Mouse (Mus musculus) midbrain, embryonic 16.5 days (tissue): ENCODE measurements at regions not wholly inside any gene's neighbourhood (a gene's known extent, or its start where the extent isn't known, plus 50 kb on each side); places are given as distances from the start of the nearest gene placed in this dataset.
A peak's percentile ranks its signal among the peaks of the same experiment; 100 is the strongest.

ENCODE experiments used
- ATAC-seq: fragments of 200-750 bp; cut with Nextera tagmentation; 2 replicates; pipeline ENCODE4 v1.8.0; 2017; ENCODE audit warnings: moderate TSS enrichment
- H3K27ac ChIP-seq: fragments of 300-500 bp; sonication (generic); 2 replicates; pipeline ENCODE4 v1.5.1; 2014; ENCODE audit warnings: mild to moderate bottlenecking, low read length, mixed read lengths
- H3K27me3 ChIP-seq: fragments of 300-500 bp; sonication (generic); 2 replicates; pipeline ENCODE4 v1.6.1; 2014; ENCODE audit warnings: low read depth, low read length, mixed read lengths; ENCODE audit not compliant: control insufficient read depth, insufficient read depth
- H3K36me3 ChIP-seq: fragments of 300-500 bp; sonication (generic); 2 replicates; pipeline ENCODE4 v1.6.1; 2014; ENCODE audit warnings: mild to moderate bottlenecking, low read length, moderate library complexity, mixed read lengths; ENCODE audit not compliant: control insufficient read depth, insufficient read depth
- H3K4me1 ChIP-seq: fragments of 300-500 bp; sonication (generic); 2 replicates; pipeline ENCODE4 v1.6.1; 2014; ENCODE audit warnings: mild to moderate bottlenecking, low read length, mixed read lengths; ENCODE audit not compliant: control insufficient read depth, insufficient read depth
- H3K4me2 ChIP-seq: fragments of 300-500 bp; sonication (generic); 2 replicates; pipeline ENCODE4 v1.6.1; 2014; ENCODE audit warnings: mild to moderate bottlenecking, low read length, mixed read lengths
- H3K4me3 ChIP-seq: fragments of 300-500 bp; sonication (generic); 2 replicates; pipeline ENCODE4 v1.5.1; 2014; ENCODE audit warnings: low read depth, mild to moderate bottlenecking, low read length, moderate library complexity, mixed read lengths
- H3K9ac ChIP-seq: fragments of 300-500 bp; sonication (generic); 2 replicates; pipeline ENCODE4 v1.6.1; 2014; ENCODE audit warnings: low read depth, low read length, mixed read lengths
- H3K9me3 ChIP-seq: fragments of 300-500 bp; sonication (generic); replicated peaks from 2 replicates; pipeline ENCODE4 v1.6.1; 2014; ENCODE audit warnings: mild to moderate bottlenecking, low read length, mixed read lengths; ENCODE audit not compliant: control insufficient read depth, poor library complexity, severe bottlenecking
- WGBS: fragments of 180-500 bp; shearing (Covaris S2); extraction: QIAGEN DNeasy Blood & Tissue Kit; methylation state at CpG from one replicate; pipeline ENCODE4 v1.1.7; 2014; 5-methylcytosine and 5-hydroxymethylcytosine counted together

DNA sequence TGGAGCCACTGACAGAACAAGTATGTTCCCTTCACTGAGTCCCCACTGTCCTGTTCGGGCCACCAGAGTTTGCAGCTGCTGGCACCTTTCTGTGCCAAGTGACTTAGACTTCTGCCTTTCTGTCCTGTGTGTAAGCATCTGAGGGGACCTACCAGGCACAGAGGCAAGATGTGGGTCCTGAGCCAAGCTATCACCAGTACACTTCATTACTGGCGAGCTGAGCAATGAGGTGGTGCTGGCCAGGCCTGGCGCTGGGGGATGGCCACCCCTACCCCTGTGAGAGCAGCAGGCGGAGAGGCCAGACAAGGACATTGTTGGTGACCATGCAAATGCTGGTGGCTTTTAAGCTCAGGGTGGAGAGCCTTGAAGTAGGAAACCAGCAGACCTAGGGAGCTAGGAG, 87.6 kb upstream of the Mrps6 start:
- no peaks in the 10 kb centered on the region for H3K27me3 ChIP-seq
- no peak overlapping the region for H3K4me3 ChIP-seq
- H3K27ac ChIP-seq, result no peak overlapping the region
- no peaks in the 10 kb centered on the region for H3K9me3 ChIP-seq
- no peak for ATAC-seq
- no peak overlapping the region for H3K4me2 ChIP-seq
- H3K9ac ChIP-seq, result no peak overlapping the region
- H3K4me1 ChIP-seq, result peaks cover 3% of the 10 kb centered on the region; the same call in 1 of the 2 replicates
- no peaks in the 10 kb centered on the region for H3K36me3 ChIP-seq
- WGBS, result 91% methylated on average over 4 of the region's 4 CpGs

DNA sequence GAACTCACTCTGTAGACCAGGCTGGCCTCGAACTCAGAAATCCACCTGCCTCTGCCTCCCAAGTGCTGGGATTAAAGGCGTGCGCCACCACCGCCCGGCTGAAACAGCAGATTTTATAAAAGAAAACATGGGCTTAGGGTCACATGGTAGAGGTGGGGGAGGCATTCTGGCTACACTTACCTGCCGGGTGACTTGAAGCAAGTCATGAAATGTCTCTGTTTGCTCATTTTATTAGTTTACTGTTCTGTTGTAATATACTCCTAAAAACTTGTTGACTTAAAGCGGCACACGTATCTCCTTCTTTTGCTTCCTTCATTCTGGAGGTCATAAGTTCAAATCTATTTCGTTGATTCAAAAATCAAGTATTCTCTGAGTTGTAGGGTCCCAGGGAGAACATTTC, 84.9 kb upstream of the Mrps6 start:
- ATAC-seq, result no peak
- Histone ChIP-seq H3K4me3 (no peak overlapping the region), H3K27ac (no peak overlapping the region), H3K4me2 (no peak overlapping the region), H3K27me3 (no peaks in the 10 kb centered on the region), H3K36me3 (no peaks in the 10 kb centered on the region), H3K9ac (no peak overlapping the region), H3K4me1 (0 out of 2 replicates have a peak, but pooled peaks cover 3% of the 10 kb centered on the region), H3K9me3 (no peaks in the 10 kb centered on the region)
- WGBS, result 94% methylated on average over 9 of the region's 9 CpGs

DNA sequence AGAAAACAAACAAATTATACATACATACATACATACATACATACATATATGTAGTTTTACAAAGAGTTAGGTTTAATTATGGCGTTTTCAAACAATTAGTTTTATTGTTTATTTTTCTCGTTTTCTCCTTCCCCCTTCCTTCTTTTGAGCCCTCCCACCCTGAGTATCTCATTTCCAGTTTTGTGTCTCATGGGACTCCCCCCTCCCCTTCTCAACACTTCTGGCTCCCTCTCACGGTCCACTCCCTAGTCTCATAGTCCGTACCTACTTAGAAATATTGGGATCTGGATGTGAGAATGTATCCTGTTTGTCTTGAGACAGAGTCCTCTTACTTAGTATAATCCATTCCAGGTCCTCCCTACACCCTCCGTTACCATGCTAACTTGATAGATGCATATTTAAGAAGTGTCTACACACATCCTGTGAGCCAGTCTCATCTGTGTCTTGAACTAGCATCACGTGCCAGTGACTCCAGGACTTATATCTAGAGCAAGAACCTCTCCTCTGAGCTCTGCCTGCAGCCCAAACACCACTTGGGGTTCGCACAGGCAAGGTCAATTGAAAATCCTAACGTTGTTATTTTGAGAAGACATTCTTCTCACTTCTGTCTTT, 81.8 kb upstream of the Mrps6 start:
- WGBS, result 80% methylated on average over 8 of the region's 8 CpGs
- ATAC-seq, result no peak
- no peak overlapping the region for H3K4me3 ChIP-seq
- no peaks in the 10 kb centered on the region for H3K9me3 ChIP-seq
- H3K27me3 ChIP-seq, result no peaks in the 10 kb centered on the region
- no peaks in the 10 kb centered on the region for H3K36me3 ChIP-seq
- H3K27ac ChIP-seq, result no peak overlapping the region
- peaks cover 5% of the 10 kb centered on the region; the same call in 1 of the 2 replicates for H3K4me1 ChIP-seq
- H3K9ac ChIP-seq, result no peak overlapping the region
- no peak overlapping the region for H3K4me2 ChIP-seq

DNA sequence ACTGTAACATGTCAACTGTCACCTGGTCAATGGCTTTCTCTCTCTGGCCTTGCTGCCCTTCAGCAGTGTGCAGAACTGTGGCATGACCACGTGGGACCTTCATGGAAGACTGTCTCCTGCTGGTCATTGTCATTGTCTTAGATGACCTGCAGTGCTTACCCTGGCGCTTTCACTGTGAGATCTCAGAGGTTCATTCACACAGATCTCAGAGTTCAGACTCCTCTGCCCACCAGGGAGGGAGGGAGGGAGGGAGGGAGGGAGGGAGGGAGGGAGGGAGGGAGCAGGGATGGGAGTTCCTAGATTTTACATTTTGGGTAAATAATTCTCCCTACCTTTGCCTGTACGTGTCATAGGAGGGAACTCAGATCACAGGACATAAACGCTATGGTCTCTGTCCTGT, 79.6 kb upstream of the Mrps6 start:
- no peak for ATAC-seq
- Histone ChIP-seq H3K36me3 (no peaks in the 10 kb centered on the region), H3K4me3 (no peak overlapping the region), H3K9me3 (no peaks in the 10 kb centered on the region), H3K9ac (no peak overlapping the region), H3K27me3 (no peaks in the 10 kb centered on the region), H3K4me2 (no peak overlapping the region), H3K27ac (no peak overlapping the region), H3K4me1 (peaks cover 5% of the 10 kb centered on the region; the same call in 1 of the 2 replicates)
- 17% methylated on average over 4 of the region's 4 CpGs for WGBS

GRCm38 (mm10) chr16:91978846-91979245, 79.2 kb upstream of the Mrps6 start:
- WGBS, result 24% methylated on average over 5 of the region's 5 CpGs
- Histone ChIP-seq H3K9me3 (no peaks in the 10 kb centered on the region), H3K4me2 (no peak overlapping the region), H3K4me3 (no peak overlapping the region), H3K9ac (no peak overlapping the region), H3K4me1 (peaks cover 5% of the 10 kb centered on the region; the same call in 1 of the 2 replicates), H3K36me3 (no peaks in the 10 kb centered on the region), H3K27ac (no peak overlapping the region), H3K27me3 (no peaks in the 10 kb centered on the region)
- no peak for ATAC-seq

DNA sequence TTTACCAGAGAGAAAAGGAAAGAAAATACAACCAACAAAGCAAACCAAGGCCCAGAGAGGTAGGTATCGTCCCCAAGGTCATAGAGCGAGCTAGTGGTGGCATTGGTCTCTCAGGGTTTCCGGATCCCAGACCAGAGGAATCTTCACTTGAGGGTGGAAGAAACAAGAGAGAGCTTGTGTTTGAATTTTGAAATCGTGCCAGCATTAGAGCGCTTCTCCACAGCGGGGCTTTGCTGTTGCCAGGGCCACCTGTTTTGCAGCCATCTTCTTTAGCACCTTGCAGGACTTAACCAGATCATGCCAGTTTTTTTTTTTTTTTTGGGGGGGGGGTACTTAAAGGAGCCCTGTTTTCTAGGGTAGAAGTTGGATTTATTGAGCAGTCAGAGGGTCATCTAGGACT, 77.6 kb upstream of the Mrps6 start:
- Histone ChIP-seq H3K9me3 (no peaks in the 10 kb centered on the region), H3K4me1 (peaks cover 5% of the 10 kb centered on the region; the same call in 1 of the 2 replicates), H3K9ac (no peak overlapping the region), H3K4me2 (no peak overlapping the region), H3K27ac (no peak overlapping the region), H3K36me3 (no peaks in the 10 kb centered on the region), H3K27me3 (no peaks in the 10 kb centered on the region), H3K4me3 (no peak overlapping the region)
- no peak for ATAC-seq
- 82% methylated on average over 6 of the region's 6 CpGs for WGBS

DNA sequence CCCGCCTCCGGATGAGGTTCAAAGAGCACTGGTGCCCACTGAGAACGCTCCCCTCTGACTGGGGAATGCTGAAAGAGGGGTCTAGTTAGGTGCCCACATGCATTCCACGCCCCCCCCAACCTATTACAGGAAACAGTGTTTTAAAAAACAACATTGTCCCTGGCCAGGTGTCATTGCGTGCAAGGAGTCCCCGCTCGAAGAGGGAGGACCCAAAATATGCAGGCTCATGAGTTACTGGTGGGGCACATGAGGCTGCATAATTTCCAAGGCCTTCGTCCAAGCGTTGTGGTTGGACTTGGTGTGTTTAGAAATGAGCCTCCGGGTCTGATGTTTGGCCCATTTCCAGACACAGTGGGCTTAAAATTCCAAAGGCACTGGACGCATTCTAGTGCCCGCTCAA, 72.9 kb upstream of the Mrps6 start:
- H3K9me3 ChIP-seq, result no peaks in the 10 kb centered on the region
- no peaks in the 10 kb centered on the region for H3K27me3 ChIP-seq
- no peak overlapping the region for H3K4me2 ChIP-seq
- no peaks in the 10 kb centered on the region for H3K4me1 ChIP-seq
- H3K36me3 ChIP-seq, result no peaks in the 10 kb centered on the region
- no peak overlapping the region for H3K9ac ChIP-seq
- 89% methylated on average over 12 of the region's 12 CpGs for WGBS
- no peak overlapping the region for H3K27ac ChIP-seq
- H3K4me3 ChIP-seq, result no peak overlapping the region
- ATAC-seq, result no peak

DNA sequence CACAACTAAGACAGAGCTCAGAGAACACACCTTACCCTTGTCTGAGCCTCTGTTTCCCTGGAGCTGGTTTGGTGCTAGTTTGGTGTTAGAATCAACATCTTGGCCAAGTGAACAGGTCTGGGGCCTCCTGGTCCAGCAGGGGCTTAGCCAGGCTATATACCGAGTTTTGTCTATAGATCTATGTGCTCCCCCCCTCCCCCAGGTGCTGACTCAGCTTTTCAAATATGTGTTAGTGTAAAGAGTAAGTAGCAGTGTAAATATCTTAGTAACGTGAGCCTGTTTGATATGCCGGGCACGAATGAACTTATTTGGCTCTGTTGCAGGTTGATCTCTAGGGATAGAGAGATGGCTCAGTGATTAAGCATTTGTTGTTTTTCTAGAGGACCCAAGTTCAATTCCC, 68.7 kb upstream of the Mrps6 start:
- WGBS, result 94% methylated on average over 4 of the region's 4 CpGs

GRCm38 (mm10) chr16:91995459-91996190, 62.4 kb upstream of the Mrps6 start:
- Histone ChIP-seq H3K9me3 (no peaks in the 10 kb centered on the region), H3K4me3 (peak overlapping the region; percentile 17; the same call in 1 of the 2 replicates), H3K4me1 (peaks cover 6% of the 10 kb centered on the region; the same call in 1 of the 2 replicates), H3K9ac (no peak overlapping the region), H3K27ac (no peak overlapping the region), H3K36me3 (no peaks in the 10 kb centered on the region), H3K4me2 (peak overlapping the region; percentile 33), H3K27me3 (no peaks in the 10 kb centered on the region)
- 25% methylated on average over 13 of the region's 13 CpGs for whole genome bisulfite sequencing
- peak; percentile 51; the same call in 1 of the 2 replicates for ATAC-seq

More for the DNA sequence above, 68.7 kb upstream of the Mrps6 start:
- no peaks in the 10 kb centered on the region for H3K27me3 ChIP-seq
- ATAC-seq, result no peak
- H3K27ac ChIP-seq, result no peak overlapping the region
- H3K36me3 ChIP-seq, result no peaks in the 10 kb centered on the region
- no peak overlapping the region for H3K9ac ChIP-seq
- H3K4me2 ChIP-seq, result no peak overlapping the region
- no peaks in the 10 kb centered on the region for H3K9me3 ChIP-seq
- H3K4me1 ChIP-seq, result no peaks in the 10 kb centered on the region
- H3K4me3 ChIP-seq, result no peak overlapping the region
